In the genomic region with DNA sequence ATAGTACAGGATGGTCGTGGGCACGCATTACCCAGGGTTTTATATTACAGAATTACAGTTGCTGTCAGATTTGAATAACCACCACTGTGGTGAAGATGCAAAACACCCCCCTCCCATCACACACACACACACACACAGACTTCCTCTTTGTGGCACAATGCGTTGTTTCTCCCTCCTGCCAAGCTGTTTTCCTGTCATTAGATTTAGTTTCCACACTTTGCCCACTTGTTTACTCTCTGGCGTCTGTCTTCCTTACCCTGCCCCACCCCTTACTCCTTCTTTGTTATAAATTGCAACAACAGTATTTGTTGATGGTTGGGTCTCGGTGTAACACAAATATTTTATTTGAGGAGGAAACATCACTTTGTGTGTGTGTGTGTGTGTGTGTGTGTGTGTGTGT, we compare ENCODE assay signal across 30 mouse cellular contexts. TPM values are rescaled to one million over a fixed set of nuclear protein-coding genes. Genes with fewer than 3 reads are reported as not detected.
DNase-seq lines count a peak whose midpoint lies in the region; ATAC-seq lines count a peak whose summit lies in the region.
"Had no signal": no experiment of that assay in that cellular context is flagged by ENCODE, and none has a peak within 500 bp of the region (broad histone marks: within the 10 kb centered on the region; RNA-seq: fewer than 3 reads in every experiment).

No protein-coding gene starts in this region.

- peak; percentile 48 to 51 for DNase-seq in B cell, adult 2 months
- DNase-seq in lung, postnatal 10 days: peak; percentile 66
- no peak for DNase-seq in kidney, adult 8-10 months
- no peak for DNase-seq in gastrocnemius, postnatal 10 days
- DNase-seq: adrenal gland, postnatal 10 days; cerebellum, adult 2 months; cerebellum, postnatal 25 days; embryo, embryonic 11 days; gastrocnemius, adult 2 months; heart, adult 18-20 months; heart, postnatal 10 days; kidney, adult 11 months; liver; midbrain, embryonic 14.5 days had no signal

- peak; percentile 98 for ATAC-seq in common myeloid progenitor, adult 5-6 weeks (replicated peaks; ENCODE audit: low read depth, poor library complexity, severe bottlenecking)
- peak; percentile 93 for ATAC-seq in megakaryocyte progenitor cell, adult 5-6 weeks (replicated peaks; ENCODE audit: poor library complexity)
- no peak for ATAC-seq in CD4-positive, CD25-positive, alpha-beta regulatory T cell, adult 4 months

RNA-seq across cellular contexts. Expression of gene Ackr4, which starts 28.5 kb away (rescaled TPM):
- total RNA-seq in common myeloid progenitor, adult 5-6 weeks (2017): 0.10 and 0.32 TPM in 2 replicates
- total RNA-seq in megakaryocyte progenitor cell, adult 5-6 weeks (2015): not detected in 2 replicates
- total RNA-seq in megakaryocyte progenitor cell, adult 5-6 weeks (2017): not detected in 2 replicates
- polyA plus RNA-seq in CD4-positive, CD25-positive, alpha-beta regulatory T cell, adult 4 months (2017; shearing (Covaris generic)): under 1 TPM; 0.42 to 0.49 TPM
- 1 to 10 TPM; 1.9 to 3.6 TPM for total RNA-seq in gastrocnemius, postnatal 10 days (2021)
- polyA plus RNA-seq: erythroblast, embryonic 14.5 days; G1E had no signal

RNA-seq across cellular contexts. Expression of gene Acad11, which starts 35.1 kb away (rescaled TPM):
- total RNA-seq in common myeloid progenitor, adult 5-6 weeks (2017): 15.0 and 16.2 TPM in 2 replicates
- 15.0 and 16.0 TPM in 2 replicates for total RNA-seq in megakaryocyte progenitor cell, adult 5-6 weeks (2015)
- 17.3 and 18.1 TPM in 2 replicates for total RNA-seq in megakaryocyte progenitor cell, adult 5-6 weeks (2017)
- polyA plus RNA-seq in CD4-positive, CD25-positive, alpha-beta regulatory T cell, adult 4 months (2017; shearing (Covaris generic)): 10 to 100 TPM in 1 of 2 experiments, 1 to 10 TPM in 1; 9.5 to 12.7 TPM
- 10 to 100 TPM; 14.3 to 15.1 TPM for total RNA-seq in gastrocnemius, postnatal 10 days (2021)
- polyA plus RNA-seq: erythroblast, embryonic 14.5 days had no signal

RNA-seq across cellular contexts. Expression of gene Uba5, which starts 35.3 kb away (rescaled TPM):
- total RNA-seq in common myeloid progenitor, adult 5-6 weeks (2017): 30.9 and 33.1 TPM in 2 replicates
- total RNA-seq in megakaryocyte progenitor cell, adult 5-6 weeks (2015): 56.0 and 62.4 TPM in 2 replicates
- total RNA-seq in megakaryocyte progenitor cell, adult 5-6 weeks (2017): 46.8 and 54.0 TPM in 2 replicates
- 10 to 100 TPM; 11.6 to 14.6 TPM for polyA plus RNA-seq in CD4-positive, CD25-positive, alpha-beta regulatory T cell, adult 4 months (2017; shearing (Covaris generic))
- total RNA-seq in gastrocnemius, postnatal 10 days (2021): 10 to 100 TPM; 17.0 to 22.6 TPM

RNA-seq across cellular contexts. Expression of gene Gm28305, which starts 57.8 kb away (rescaled TPM):
- not detected in 2 replicates for total RNA-seq in common myeloid progenitor, adult 5-6 weeks (2017)
- total RNA-seq in megakaryocyte progenitor cell, adult 5-6 weeks (2015): not detected in 2 replicates
- not detected in 2 replicates for total RNA-seq in megakaryocyte progenitor cell, adult 5-6 weeks (2017)
- polyA plus RNA-seq in CD4-positive, CD25-positive, alpha-beta regulatory T cell, adult 4 months (2017; shearing (Covaris generic)): 1 to 10 TPM in 1 of 2 experiments, not detected in 1; 1.5 TPM
- not detected for total RNA-seq in gastrocnemius, postnatal 10 days (2021)
- total RNA-seq: adrenal gland, postnatal 10 days; G1E; gastrocnemius, adult 2 months; heart, adult 18-20 months; heart, postnatal 10 days; layer of hippocampus, postnatal 14 days had no signal
- polyA plus RNA-seq: cerebellum, adult 2 months; embryonic facial prominence, embryonic 13.5 days; erythroblast, embryonic 14.5 days; forebrain, embryonic 12.5 days; G1E; heart, embryonic 12.5 days; hindbrain, embryonic 12.5 days; kidney, embryonic 16.5 days; limb, embryonic 10.5 days; liver, embryonic 15.5 days; midbrain, embryonic 14.5 days; myocyte; neural tube, embryonic 13.5 days; urinary bladder, adult 2 months had no signal

Comparison
In these comparisons a context has a peak if more than half of its experiments do, and no peak if none do; other contexts are left out.
1. DNase-seq: peak in B cell, adult 2 months (2 of 2) and lung, postnatal 10 days (single experiment); none in kidney, adult 8-10 months (0 of 2) and gastrocnemius, postnatal 10 days (single experiment).